In genomic region chr10:60687011-60687776, GRCm38 (mm10) we compare ENCODE assay signal across 8 mouse cellular contexts. TPM values are rescaled to one million over a fixed set of nuclear protein-coding genes. Genes with fewer than 3 reads are reported as not detected.
DNase-seq lines count a peak whose midpoint lies in the region; ATAC-seq and TF ChIP-seq lines count a peak whose summit lies in the region.

No protein-coding gene starts in this region.

- H3K4me1 ChIP-seq in intestine, postnatal 0 days (replicated peaks; ENCODE audit: control insufficient read depth, insufficient read depth, low read length), result 0 out of 2 replicates have a peak, but pooled peaks cover 6% of the 10 kb centered on the region
- peaks cover 13% of the 10 kb centered on the region for H3K4me1 ChIP-seq in limb, embryonic 14.5 days (ENCODE audit: control insufficient read depth, insufficient read depth, low read length)
- peaks cover 27% of the 10 kb centered on the region for H3K4me1 ChIP-seq in midbrain, embryonic 13.5 days (replicated peaks)
- H3K4me1 ChIP-seq in stomach, embryonic 14.5 days (ENCODE audit: control insufficient read depth, insufficient read depth, low read length), result peaks cover 11% of the 10 kb centered on the region

- WGBS in intestine, postnatal 0 days, result under 1% methylated on average over 68 of the region's 76 CpGs
- under 1% methylated on average over 60 of the region's 76 CpGs for WGBS in limb, embryonic 14.5 days
- under 1% methylated on average over 76 of the region's 76 CpGs for WGBS in midbrain, embryonic 13.5 days
- under 1% methylated on average over 76 of the region's 76 CpGs for WGBS in stomach, embryonic 14.5 days

- H3K36me3 ChIP-seq in intestine, postnatal 0 days (ENCODE audit: control insufficient read depth, insufficient read depth), result no peaks in the 10 kb centered on the region
- no peaks in the 10 kb centered on the region for H3K36me3 ChIP-seq in limb, embryonic 14.5 days (ENCODE audit: control insufficient read depth, insufficient read depth, low read length)
- no peaks in the 10 kb centered on the region for H3K36me3 ChIP-seq in midbrain, embryonic 13.5 days
- H3K36me3 ChIP-seq in stomach, embryonic 14.5 days (ENCODE audit: control insufficient read depth, insufficient read depth, low read length), result no peaks in the 10 kb centered on the region

- TF ChIP-seq POLR2A in limb, embryonic 14.5 days (IDR thresholded peaks at IDR 0.05; ENCODE audit: borderline replicate concordance, extremely low read depth, insufficient read depth, insufficient read length), result no peak

- no peak overlapping the region for H3K27ac ChIP-seq in intestine, postnatal 0 days (ENCODE audit: low read depth, low read length)
- H3K27ac ChIP-seq in limb, embryonic 14.5 days (replicated peaks; ENCODE audit: low read depth, low read length), result no peak overlapping the region
- peak overlapping the region; percentile 17; the same call in 1 of the 2 replicates for H3K27ac ChIP-seq in midbrain, embryonic 13.5 days
- H3K27ac ChIP-seq in stomach, embryonic 14.5 days (ENCODE audit: low read length), result no peak overlapping the region

- H3K9me3 ChIP-seq in intestine, postnatal 0 days (ENCODE audit: control insufficient read depth), result no peaks in the 10 kb centered on the region
- H3K9me3 ChIP-seq in limb, embryonic 14.5 days (ENCODE audit: control insufficient read depth, low read length), result no peaks in the 10 kb centered on the region
- no peaks in the 10 kb centered on the region for H3K9me3 ChIP-seq in midbrain, embryonic 13.5 days
- no peaks in the 10 kb centered on the region for H3K9me3 ChIP-seq in stomach, embryonic 14.5 days (ENCODE audit: control insufficient read depth, low read depth, low read length)

- peak; percentile 77 for TF ChIP-seq CTCF in intestine, postnatal 0 days (IDR thresholded peaks at IDR 0.05; ENCODE audit: low read depth)

- 0 out of 2 replicates have a peak overlapping the region, but pooled peaks have one; percentile 3 for H3K9ac ChIP-seq in intestine, postnatal 0 days (ENCODE audit: low read depth, low read length)
- H3K9ac ChIP-seq in limb, embryonic 14.5 days (ENCODE audit: low read depth, low read length, severe bottlenecking), result peak overlapping the region; percentile 69
- peak overlapping the region; percentile 66 for H3K9ac ChIP-seq in midbrain, embryonic 13.5 days (replicated peaks)
- H3K9ac ChIP-seq in stomach, embryonic 14.5 days (replicated peaks; ENCODE audit: low read depth, low read length), result peak overlapping the region; percentile 36; the same call in 1 of the 2 replicates

- peak; percentile 78 for DNase-seq in adrenal gland, postnatal 36 days
- peak; percentile 89 for DNase-seq in embryo, embryonic 11 days
- peak; percentile 80 for DNase-seq in limb, embryonic 14.5 days (ENCODE audit: low spot score)
- no peak for DNase-seq in T-cell, adult 2 months (ENCODE audit: low spot score)

- peak; percentile 30; the same call in 1 of the 2 replicates for ATAC-seq in granulocyte monocyte progenitor cell, adult 5-6 weeks (replicated peaks; ENCODE audit: poor library complexity, severe bottlenecking)
- no peak for ATAC-seq in intestine, postnatal 0 days
- ATAC-seq in limb, embryonic 14.5 days (ENCODE audit: low FRiP score, low read depth), result peak; percentile 78
- peak; percentile 77 for ATAC-seq in midbrain, embryonic 13.5 days
- peak; percentile 60; the same call in 1 of the 2 replicates for ATAC-seq in stomach, embryonic 14.5 days (ENCODE audit: insufficient number of reproducible peaks, insufficient read depth, low FRiP score, low read depth)

- H3K27me3 ChIP-seq in intestine, postnatal 0 days (replicated peaks; ENCODE audit: control insufficient read depth, insufficient read depth, low read length), result peaks cover 46% of the 10 kb centered on the region
- H3K27me3 ChIP-seq in limb, embryonic 14.5 days (ENCODE audit: control insufficient read depth, insufficient read depth, low read length), result peaks cover 42% of the 10 kb centered on the region
- H3K27me3 ChIP-seq in midbrain, embryonic 13.5 days, result peaks cover 78% of the 10 kb centered on the region
- peaks cover 40% of the 10 kb centered on the region for H3K27me3 ChIP-seq in stomach, embryonic 14.5 days (ENCODE audit: control insufficient read depth, insufficient read depth, low read length)

- peak overlapping the region; percentile 54 for H3K4me3 ChIP-seq in intestine, postnatal 0 days (ENCODE audit: low read depth, low read length)
- H3K4me3 ChIP-seq in limb, embryonic 14.5 days (replicated peaks; ENCODE audit: low read length), result peak overlapping the region; percentile 59
- peak overlapping the region; percentile 58 for H3K4me3 ChIP-seq in midbrain, embryonic 13.5 days (replicated peaks)
- H3K4me3 ChIP-seq in stomach, embryonic 14.5 days (ENCODE audit: low read depth, low read length), result peak overlapping the region; percentile 56

- peak overlapping the region; percentile 98 for H3K4me2 ChIP-seq in intestine, postnatal 0 days (replicated peaks; ENCODE audit: low read depth)
- peak overlapping the region; percentile 100 for H3K4me2 ChIP-seq in limb, embryonic 14.5 days (replicated peaks; ENCODE audit: low read depth, low read length, severe bottlenecking)
- H3K4me2 ChIP-seq in midbrain, embryonic 13.5 days (replicated peaks), result peak overlapping the region; percentile 99
- peak overlapping the region; percentile 100 for H3K4me2 ChIP-seq in stomach, embryonic 14.5 days (replicated peaks; ENCODE audit: low read depth, low read length)

RNA-seq across cellular contexts. Expression of gene Cdh23, which starts 9.1 kb away (rescaled TPM):
- total RNA-seq in adrenal gland, postnatal 36 days (2021), result 1 to 10 TPM in 1 of 2 experiments, under 1 TPM in 1; 0.79 to 2.0 TPM
- 0.81 TPM in 1 of 2 replicates, not detected in the other for total RNA-seq in granulocyte monocyte progenitor cell, adult 5-6 weeks (2014; fragmentation: Nextera tagmentation)
- total RNA-seq in granulocyte monocyte progenitor cell, adult 5-6 weeks (2017), result 0.13 TPM in 1 of 2 replicates, not detected in the other
- 0.26 and 0.34 TPM in 2 replicates for polyA plus RNA-seq in intestine, postnatal 0 days (2015; fragmentation: Nextera tagmentation; extraction: Ambion mirVana)
- 1.5 and 2.7 TPM in 2 replicates for polyA plus RNA-seq in limb, embryonic 14.5 days (2012; rRNA removed)
- 0.73 and 2.2 TPM in 2 replicates for polyA plus RNA-seq in limb, embryonic 14.5 days (2014; fragmentation: Nextera tagmentation; extraction: Ambion mirVana)
- 4.8 and 5.7 TPM in 2 replicates for polyA plus RNA-seq in midbrain, embryonic 13.5 days (2015; fragmentation: Nextera tagmentation; extraction: Ambion mirVana)
- 0.71 and 1.4 TPM in 2 replicates for polyA plus RNA-seq in stomach, embryonic 14.5 days (2014; fragmentation: Nextera tagmentation; extraction: Ambion mirVana)

Comparison
In these comparisons a context has a peak if more than half of its experiments do, and no peak if none do; other contexts are left out.
1. H3K9ac ChIP-seq: peak in every context shown above with its lines; median percentile 69 in limb, embryonic 14.5 days; 66 in midbrain, embryonic 13.5 days; 36 in stomach, embryonic 14.5 days; 3 in intestine, postnatal 0 days.